Mouse (Mus musculus) midbrain, postnatal 0 days (tissue): Measurements from ENCODE around the gene Als2cr12. TPM values are rescaled to one million over a fixed set of nuclear protein-coding genes. Genes with fewer than 3 reads are reported as not detected.
"Not testable (repeated sequence)": the region's sequence is repeated elsewhere in the genome, so short reads cannot be mapped to it uniquely, and the experiment has no call there.

ENCODE experiments used
- ATAC-seq: fragments of 200-750 bp; cut with Nextera tagmentation; 2 replicates; pipeline ENCODE4 v1.8.0; 2017; ENCODE audit warnings: moderate number of reproducible peaks, mild to moderate bottlenecking, moderate TSS enrichment, moderate library complexity; ENCODE audit not compliant: low FRiP score
- DNase-seq: peaks from one replicate; pipeline ENCODE4 v3.0.0-alpha.2; 2015; ENCODE audit warnings: low spot score
- H3K27ac ChIP-seq: fragments of 300-500 bp; sonication (generic); 2 replicates; pipeline ENCODE4 v1.5.1; 2014; ENCODE audit warnings: low read depth, mild to moderate bottlenecking, low read length, mixed read lengths
- H3K27me3 ChIP-seq: fragments of 300-500 bp; sonication (generic); 2 replicates; pipeline ENCODE4 v1.6.1; 2014; ENCODE audit warnings: low read length, control low read depth, mixed read lengths; ENCODE audit not compliant: insufficient read depth
- H3K36me3 ChIP-seq: fragments of 300-500 bp; sonication (generic); 2 replicates; pipeline ENCODE4 v1.6.1; 2014; ENCODE audit warnings: low read length, control low read depth, mixed read lengths; ENCODE audit not compliant: insufficient read depth
- H3K4me1 ChIP-seq: fragments of 300-500 bp; sonication (generic); 2 replicates; pipeline ENCODE4 v1.6.1; 2014; ENCODE audit warnings: mild to moderate bottlenecking, control low read depth, antibody characterized with exemption, low read length, mixed read lengths; ENCODE audit not compliant: insufficient read depth
- H3K4me2 ChIP-seq: fragments of 300-500 bp; sonication (generic); 2 replicates; pipeline ENCODE4 v1.6.1; 2014; ENCODE audit warnings: low read depth, mild to moderate bottlenecking, low read length, mixed read lengths; ENCODE audit not compliant: poor library complexity, severe bottlenecking
- H3K4me3 ChIP-seq: fragments of 300-500 bp; sonication (generic); 2 replicates; pipeline ENCODE4 v1.5.1; 2014; ENCODE audit warnings: low read depth, mild to moderate bottlenecking, low read length, moderate library complexity
- H3K9ac ChIP-seq: fragments of 300-500 bp; sonication (generic); replicated peaks from 2 replicates; pipeline ENCODE4 v1.6.1; 2014; ENCODE audit warnings: mild to moderate bottlenecking, low read length, moderate library complexity, mixed read lengths; ENCODE audit not compliant: poor library complexity, severe bottlenecking
- H3K9me3 ChIP-seq: fragments of 300-500 bp; sonication (generic); 2 replicates; pipeline ENCODE4 v1.6.1; 2016; ENCODE audit warnings: low read length, control low read depth
- CTCF ChIP-seq: IDR thresholded peaks from 2 replicates; pipeline ENCODE4 v1.5.1; 2016; ENCODE audit warnings: antibody characterized with exemption, mild to moderate bottlenecking
- WGBS: fragments of 180-500 bp; shearing (Covaris S2); extraction: QIAGEN DNeasy Blood & Tissue Kit; methylation state at CpG from one replicate; pipeline ENCODE4 v1.1.7; 2014; 5-methylcytosine and 5-hydroxymethylcytosine counted together
- polyA plus RNA-seq: library from polyadenylated mRNA; unstranded; fragments of >200 nt; fragmentation: Nextera tagmentation; extraction: Ambion mirVana; gene quantifications from 2 replicates; pipeline ENCODE4 v1.2.1, GENCODE M21; 2015
- total RNA-seq: library from RNA; depleted of rRNA; stranded (reverse); fragments of >200 nt; gene quantifications from 2 replicates; pipeline ENCODE4 v1.2.3, GENCODE M21; 2014

Als2cr12 gene
- total and polyA plus RNA-seq, 2 experiments from 2014 or later: not detected

GRCm38 (mm10) chr1:58615146-58615545, 80.6 kb downstream of the Als2cr12 start:
- no peaks in the 10 kb centered on the region for H3K9me3 ChIP-seq
- no peaks in the 10 kb centered on the region for H3K36me3 ChIP-seq
- H3K27me3 ChIP-seq: no peaks in the 10 kb centered on the region
- WGBS: 84% methylated on average over 4 of the region's 4 CpGs
- ATAC-seq (no peak), DNase-seq (no peak)
- no peak overlapping the region for H3K9ac ChIP-seq
- no peak for TF ChIP-seq CTCF
- no peak overlapping the region for H3K27ac ChIP-seq
- H3K4me3 ChIP-seq: no peak overlapping the region
- no peaks in the 10 kb centered on the region for H3K4me1 ChIP-seq
- H3K4me2 ChIP-seq: no peak overlapping the region

- Histone ChIP-seq H3K27me3 (no peaks in the 10 kb centered on the region), H3K36me3 (no peaks in the 10 kb centered on the region), H3K27ac (no peak overlapping the region), H3K9ac (no peak overlapping the region), H3K4me3 (no peak overlapping the region), H3K4me2 (no peak overlapping the region), H3K9me3 (no peaks in the 10 kb centered on the region), H3K4me1 (no peaks in the 10 kb centered on the region)
- 69% methylated on average over 3 of the region's 3 CpGs for WGBS
- no peak for DNase-seq
- no peak for TF ChIP-seq CTCF
- no peak for ATAC-seq
Observed at GRCm38 (mm10) chr1:58614424-58614823, 81.4 kb downstream of the Als2cr12 start.

GRCm38 (mm10) chr1:58613786-58614185, 82.0 kb downstream of the Als2cr12 start:
- no peak for TF ChIP-seq CTCF
- H3K27ac ChIP-seq: no peak overlapping the region
- no peak overlapping the region for H3K4me2 ChIP-seq
- no peak overlapping the region for H3K4me3 ChIP-seq
- no peaks in the 10 kb centered on the region for H3K27me3 ChIP-seq
- 78% methylated on average over 6 of the region's 6 CpGs for whole genome bisulfite sequencing
- no peaks in the 10 kb centered on the region for H3K36me3 ChIP-seq
- DNase-seq (no peak), ATAC-seq (no peak)
- H3K9ac ChIP-seq: no peak overlapping the region
- no peaks in the 10 kb centered on the region for H3K9me3 ChIP-seq
- H3K4me1 ChIP-seq: no peaks in the 10 kb centered on the region

- ATAC-seq (no peak), DNase-seq (no peak)
- H3K9me3 ChIP-seq: no peaks in the 10 kb centered on the region
- no peaks in the 10 kb centered on the region for H3K27me3 ChIP-seq
- TF ChIP-seq CTCF: no peak
- no peak overlapping the region for H3K4me3 ChIP-seq
- H3K27ac ChIP-seq: no peak overlapping the region
- no peaks in the 10 kb centered on the region for H3K4me1 ChIP-seq
- H3K4me2 ChIP-seq: no peak overlapping the region
- no peaks in the 10 kb centered on the region for H3K36me3 ChIP-seq
- no peak overlapping the region for H3K9ac ChIP-seq
- WGBS: 41% methylated on average over 1 of the region's 1 CpGs
Observed at GRCm38 (mm10) chr1:58610611-58611010, 85.2 kb downstream of the Als2cr12 start.

GRCm38 (mm10) chr1:58610166-58610565, 85.6 kb downstream of the Als2cr12 start:
- Histone ChIP-seq H3K27ac (no peak overlapping the region), H3K4me1 (no peaks in the 10 kb centered on the region), H3K36me3 (no peaks in the 10 kb centered on the region), H3K4me3 (no peak overlapping the region), H3K27me3 (no peaks in the 10 kb centered on the region), H3K9me3 (no peaks in the 10 kb centered on the region), H3K9ac (no peak overlapping the region), H3K4me2 (no peak overlapping the region)
- TF ChIP-seq CTCF: no peak
- WGBS: 83% methylated on average over 1 of the region's 1 CpGs
- ATAC-seq: no peak
- no peak for DNase-seq

- not testable (repeated sequence) for H3K4me1 ChIP-seq, H3K27me3 ChIP-seq, H3K9ac ChIP-seq, DNase-seq, H3K9me3 ChIP-seq, H3K27ac ChIP-seq, ATAC-seq, H3K4me3 ChIP-seq, H3K36me3 ChIP-seq, H3K4me2 ChIP-seq
- WGBS: 89% methylated on average over 5 of the region's 5 CpGs
Observed at GRCm38 (mm10) chr1:58609591-58609990, 86.2 kb downstream of the Als2cr12 start.
